Mouse (Mus musculus) gastrocnemius, adult 2 months (tissue): ENCODE measurements around the gene Col6a5. TPM values are rescaled to one million over a fixed set of nuclear protein-coding genes. Genes with fewer than 3 reads are reported as not detected.
A peak's percentile ranks its signal among the peaks of the same experiment; 100 is the strongest.

Experiments
- DNase-seq: peaks from one replicate; pipeline ENCODE4 v3.0.0; 2022
- H3K27ac ChIP-seq: fragments of 200-600 bp; 2 replicates; pipeline ENCODE4 v1.8.1; 2022; ENCODE audit warnings: mild to moderate bottlenecking
- H3K4me3 ChIP-seq: fragments of 200-600 bp; 2 replicates; pipeline ENCODE4 v1.8.1; 2022; ENCODE audit warnings: mild to moderate bottlenecking, moderate library complexity
- CTCF ChIP-seq: fragments of 200-600 bp; IDR thresholded peaks from 2 replicates; pipeline ENCODE4 v1.8.1; 2022; ENCODE audit warnings: antibody characterized with exemption, mild to moderate bottlenecking, moderate library complexity
- intact Hi-C: fragments of 180-260 bp; cut with DNase I; formaldehyde crosslinking; loops from one replicate; pipeline ENCODE4 v1.15.1; 2025
- long read RNA-seq, 2 experiments: library from polyadenylated mRNA; stranded (forward); transcript quantifications; one replicate each; pipeline ENCODE4 v2.0.0; 2021
- total RNA-seq, 2 experiments: library from RNA; stranded (reverse); gene quantifications; 2 replicates each; pipeline ENCODE4 v1.2.3; 2021

Gene Col6a5
- under 1 TPM; 0.08 to 0.10 TPM for total RNA-seq
- long read RNA-seq, experiment 1 = 0 reads
- long read RNA-seq, experiment 2 = 0 reads

- DNase-seq = peak; percentile 70
- intact Hi-C loops = no loop called here
- no peak for TF ChIP-seq CTCF
- no peak within 1 kb of the TSS for H3K27ac ChIP-seq
- peak within 1 kb of the TSS; percentile 15; the same call in 1 of the 2 replicates for H3K4me3 ChIP-seq
Measured at GRCm38 (mm10) chr9:105960533-105960932, at the start of gene Col6a5. Gene Col6a5 (minus strand): TSS chr9:105960643.

GRCm38 (mm10) chr9:105997955-105998354, 37.5 kb upstream of the Col6a5 start:
- no peak for DNase-seq
- H3K4me3 ChIP-seq = no peak overlapping the region
- TF ChIP-seq CTCF = no peak
- H3K27ac ChIP-seq = no peak overlapping the region
- intact Hi-C loops = no loop called here

- DNase-seq = no peak
- Histone ChIP-seq H3K27ac (no peak overlapping the region), H3K4me3 (no peak overlapping the region)
- no peak for TF ChIP-seq CTCF
- intact Hi-C loops = no loop called here
Measured at GRCm38 (mm10) chr9:105992425-105992824, 32.0 kb upstream of the Col6a5 start.

- no peak for DNase-seq
- intact Hi-C loops = no loop called here
- TF ChIP-seq CTCF = no peak
- Histone ChIP-seq H3K27ac (no peak overlapping the region), H3K4me3 (no peak overlapping the region)
Measured at GRCm38 (mm10) chr9:105990099-105990498, 29.7 kb upstream of the Col6a5 start.

- no peak overlapping the region for H3K4me3 ChIP-seq
- H3K27ac ChIP-seq = no peak overlapping the region
- no peak for TF ChIP-seq CTCF
- intact Hi-C loops = no loop called here
- DNase-seq = no peak
Measured at GRCm38 (mm10) chr9:105989468-105989867, 29.0 kb upstream of the Col6a5 start.

- peak; percentile 65 for TF ChIP-seq CTCF
- intact Hi-C loops = no loop called here
- H3K4me3 ChIP-seq = no peak overlapping the region
- H3K27ac ChIP-seq = no peak overlapping the region
- DNase-seq = no peak
Measured at GRCm38 (mm10) chr9:105988096-105988495, 27.7 kb upstream of the Col6a5 start.

- TF ChIP-seq CTCF = no peak
- intact Hi-C loops = no loop called here
- no peak overlapping the region for H3K27ac ChIP-seq
- H3K4me3 ChIP-seq = no peak overlapping the region
- DNase-seq = no peak
Measured at GRCm38 (mm10) chr9:105984931-105985519, 24.6 kb upstream of the Col6a5 start.

- intact Hi-C loops = no loop called here
- H3K4me3 ChIP-seq = no peak overlapping the region
- TF ChIP-seq CTCF = no peak
- no peak overlapping the region for H3K27ac ChIP-seq
- DNase-seq = no peak
Measured at GRCm38 (mm10) chr9:105978479-105978878, 18.0 kb upstream of the Col6a5 start.

- DNase-seq = no peak
- H3K4me3 ChIP-seq = no peak overlapping the region
- intact Hi-C loops = no loop called here
- H3K27ac ChIP-seq = no peak overlapping the region
- no peak for TF ChIP-seq CTCF
Measured at GRCm38 (mm10) chr9:105976871-105977270, 16.4 kb upstream of the Col6a5 start.

- intact Hi-C loops = no loop called here
- no peak for TF ChIP-seq CTCF
- H3K4me3 ChIP-seq = no peak overlapping the region
- H3K27ac ChIP-seq = no peak overlapping the region
- DNase-seq = no peak
Measured at GRCm38 (mm10) chr9:105976314-105976713, 15.9 kb upstream of the Col6a5 start.

GRCm38 (mm10) chr9:105973736-105974135, 13.3 kb upstream of the Col6a5 start:
- H3K27ac ChIP-seq = no peak overlapping the region
- no peak overlapping the region for H3K4me3 ChIP-seq
- no peak for TF ChIP-seq CTCF
- DNase-seq = no peak
- intact Hi-C loops = no loop called here

GRCm38 (mm10) chr9:105972031-105972430, 11.6 kb upstream of the Col6a5 start:
- intact Hi-C loops = no loop called here
- no peak overlapping the region for H3K4me3 ChIP-seq
- DNase-seq = no peak
- H3K27ac ChIP-seq = no peak overlapping the region
- TF ChIP-seq CTCF = no peak

- intact Hi-C loops = no loop called here
Measured at GRCm38 (mm10) chr9:105971351-105971894, 11.0 kb upstream of the Col6a5 start.

GRCm38 (mm10) chr9:105970901-105971300, 10.5 kb upstream of the Col6a5 start:
- no peak for DNase-seq
- no peak for TF ChIP-seq CTCF
- intact Hi-C loops = no loop called here
- no peak overlapping the region for H3K27ac ChIP-seq
- H3K4me3 ChIP-seq = no peak overlapping the region

More at GRCm38 (mm10) chr9:105971351-105971894, 11.0 kb upstream of the Col6a5 start:
- H3K4me3 ChIP-seq = no peak overlapping the region
- DNase-seq = no peak
- no peak for TF ChIP-seq CTCF
- no peak overlapping the region for H3K27ac ChIP-seq
